Mouse (Mus musculus) erythroid progenitor cell, adult 5-6 weeks (primary cell): Measurements from ENCODE around the gene Olfr1234. TPM values are rescaled to one million over a fixed set of nuclear protein-coding genes. Genes with fewer than 3 reads are reported as not detected.

Experiments
- ATAC-seq: replicated peaks from 2 replicates; pipeline ENCODE4 v1.8.0; 2016; ENCODE audit warnings: moderate number of reproducible peaks, mild to moderate bottlenecking, moderate TSS enrichment, inconsistent platforms; ENCODE audit not compliant: poor library complexity, low FRiP score, severe bottlenecking
- total RNA-seq, 2 experiments: library from RNA; stranded (forward) in 1 of 2; stranded (reverse) in 1 of 2; fragments of 150-400 nt in 1 of 2; fragments of 186-747, 209-891 nt in 1 of 2; gene quantifications; 2 replicates each; pipeline versions ENCODE4 v1.2.3 to v1.2.4; 2015 to 2017; ENCODE audit warnings: low replicate concordance in 2 of 2

Olfr1234 gene
- not detected in 2 replicates for total RNA-seq (2015; ENCODE audit: low replicate concordance)
- not detected in 2 replicates for total RNA-seq (2017; ENCODE audit: low replicate concordance)

DNA sequence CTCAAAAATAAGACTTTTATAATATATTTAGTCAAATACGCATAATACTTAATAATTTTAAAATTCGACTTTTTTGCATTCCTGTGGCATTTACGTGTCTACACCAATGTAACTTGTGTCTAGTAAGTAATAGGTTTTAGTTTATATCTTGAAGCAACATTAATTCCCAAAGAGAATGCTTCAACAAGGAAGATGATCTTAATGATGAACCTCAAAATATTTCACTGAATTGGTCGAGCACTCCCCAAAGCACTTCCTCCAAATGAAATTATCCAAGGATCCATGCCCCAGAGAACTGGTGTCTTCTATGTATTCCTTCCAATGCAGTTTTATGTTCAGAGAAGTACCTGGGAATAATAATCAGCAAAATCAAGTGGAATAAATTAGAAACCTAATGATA is at the start of gene Olfr1234:
Olfr1234 (minus strand) TSS at position 101 of the 400 bp plus-strand sequence.
- ATAC-seq = no peak

DNA sequence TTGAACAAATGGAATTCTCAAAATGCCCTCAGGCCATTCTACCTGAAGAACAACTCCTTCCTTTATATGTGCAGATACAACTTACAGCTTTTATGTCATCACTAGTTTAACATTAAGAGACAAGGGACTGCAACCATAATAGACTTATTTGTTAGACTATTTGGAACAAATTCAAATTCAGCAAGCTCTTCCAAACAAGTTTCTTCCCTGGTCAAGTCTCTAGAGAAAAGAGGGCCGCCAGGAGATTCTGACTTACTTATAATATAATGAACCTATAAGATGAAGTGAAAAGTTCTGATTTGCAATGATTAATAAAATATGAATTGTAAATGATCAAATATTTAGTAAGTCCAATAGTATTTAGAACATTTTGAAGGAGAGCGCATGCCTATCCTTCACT is 44.9 kb upstream of the Olfr1234 start, which contains the start of gene Olfr1238:
Olfr1238 (minus strand) TSS at position 101 of the 400 bp plus-strand sequence.
- no peak for ATAC-seq

GRCm38 (mm10) chr2:89400882-89401281 is 36.2 kb upstream of the Olfr1234 start:
- no peak for ATAC-seq

GRCm38 (mm10) chr2:89342298-89342697 is 22.4 kb downstream of the Olfr1234 start, which contains the start of gene Olfr1233:
TSS of gene Olfr1233 (minus strand) at chr2:89342398.
- no peak for ATAC-seq

- ATAC-seq = no peak
Observed at GRCm38 (mm10) chr2:89329575-89329974, 35.1 kb downstream of the Olfr1234 start, which contains the start of gene Olfr1232. TSS of gene Olfr1232 (minus strand) at chr2:89329675.

Other genes starting within 250 kb of the Olfr1234 start
- not detected in 2 replicates for gene Olfr1221, start 247.6 kb downstream of the Olfr1234 start, total RNA-seq (2015; ENCODE audit: low replicate concordance)
- gene Olfr1221, start 247.6 kb downstream of the Olfr1234 start, total RNA-seq (2017; ENCODE audit: low replicate concordance) = not detected in 2 replicates
- not detected in 2 replicates for gene Olfr1222, start 231.8 kb downstream of the Olfr1234 start, total RNA-seq (2015; ENCODE audit: low replicate concordance)
- not detected in 2 replicates for gene Olfr1222, start 231.8 kb downstream of the Olfr1234 start, total RNA-seq (2017; ENCODE audit: low replicate concordance)
- not detected in 2 replicates for gene Olfr1223, start 213.3 kb downstream of the Olfr1234 start, total RNA-seq (2015; ENCODE audit: low replicate concordance)
- gene Olfr1223, start 213.3 kb downstream of the Olfr1234 start, total RNA-seq (2017; ENCODE audit: low replicate concordance) = not detected in 2 replicates
- not detected in 2 replicates for gene Olfr1224-ps1, start 200.8 kb downstream of the Olfr1234 start, total RNA-seq (2015; ENCODE audit: low replicate concordance)
- gene Olfr1224-ps1, start 200.8 kb downstream of the Olfr1234 start, total RNA-seq (2017; ENCODE audit: low replicate concordance) = not detected in 2 replicates
- not detected in 2 replicates for gene Olfr1225, start 190.2 kb downstream of the Olfr1234 start, total RNA-seq (2015; ENCODE audit: low replicate concordance)
- not detected in 2 replicates for gene Olfr1225, start 190.2 kb downstream of the Olfr1234 start, total RNA-seq (2017; ENCODE audit: low replicate concordance)
- gene Olfr1226, start 164.8 kb downstream of the Olfr1234 start, total RNA-seq (2015; ENCODE audit: low replicate concordance) = not detected in 2 replicates
- gene Olfr1226, start 164.8 kb downstream of the Olfr1234 start, total RNA-seq (2017; ENCODE audit: low replicate concordance) = not detected in 2 replicates
- not detected in 2 replicates for gene Olfr1228, start 110.8 kb downstream of the Olfr1234 start, total RNA-seq (2015; ENCODE audit: low replicate concordance)
- gene Olfr1228, start 110.8 kb downstream of the Olfr1234 start, total RNA-seq (2017; ENCODE audit: low replicate concordance) = not detected in 2 replicates
- not detected in 2 replicates for gene Olfr1229, start 76.9 kb downstream of the Olfr1234 start, total RNA-seq (2015; ENCODE audit: low replicate concordance)
- gene Olfr1229, start 76.9 kb downstream of the Olfr1234 start, total RNA-seq (2017; ENCODE audit: low replicate concordance) = not detected in 2 replicates
- not detected in 2 replicates for gene Olfr1230, start 67.6 kb downstream of the Olfr1234 start, total RNA-seq (2015; ENCODE audit: low replicate concordance)
- gene Olfr1230, start 67.6 kb downstream of the Olfr1234 start, total RNA-seq (2017; ENCODE audit: low replicate concordance) = not detected in 2 replicates
- gene Olfr1231, start 57.8 kb downstream of the Olfr1234 start, total RNA-seq (2015; ENCODE audit: low replicate concordance) = not detected in 2 replicates
- not detected in 2 replicates for gene Olfr1231, start 57.8 kb downstream of the Olfr1234 start, total RNA-seq (2017; ENCODE audit: low replicate concordance)
- not detected in 2 replicates for gene Olfr1232, start 35.2 kb downstream of the Olfr1234 start, total RNA-seq (2015; ENCODE audit: low replicate concordance)
- gene Olfr1232, start 35.2 kb downstream of the Olfr1234 start, total RNA-seq (2017; ENCODE audit: low replicate concordance) = not detected in 2 replicates
- not detected in 2 replicates for gene Olfr1233, start 22.5 kb downstream of the Olfr1234 start, total RNA-seq (2015; ENCODE audit: low replicate concordance)
- not detected in 2 replicates for gene Olfr1233, start 22.5 kb downstream of the Olfr1234 start, total RNA-seq (2017; ENCODE audit: low replicate concordance)
- gene Olfr1238, start 44.8 kb upstream of the Olfr1234 start, total RNA-seq (2015; ENCODE audit: low replicate concordance) = not detected in 2 replicates
- not detected in 2 replicates for gene Olfr1238, start 44.8 kb upstream of the Olfr1234 start, total RNA-seq (2017; ENCODE audit: low replicate concordance)
- not detected in 2 replicates for gene Olfr1239, start 55.5 kb upstream of the Olfr1234 start, total RNA-seq (2015; ENCODE audit: low replicate concordance)
- not detected in 2 replicates for gene Olfr1239, start 55.5 kb upstream of the Olfr1234 start, total RNA-seq (2017; ENCODE audit: low replicate concordance)
- not detected in 2 replicates for gene Olfr1240, start 78.1 kb upstream of the Olfr1234 start, total RNA-seq (2015; ENCODE audit: low replicate concordance)
- not detected in 2 replicates for gene Olfr1240, start 78.1 kb upstream of the Olfr1234 start, total RNA-seq (2017; ENCODE audit: low replicate concordance)
- not detected in 2 replicates for gene Olfr1241, start 122.3 kb upstream of the Olfr1234 start, total RNA-seq (2015; ENCODE audit: low replicate concordance)
- not detected in 2 replicates for gene Olfr1241, start 122.3 kb upstream of the Olfr1234 start, total RNA-seq (2017; ENCODE audit: low replicate concordance)
- not detected in 2 replicates for gene Olfr1242, start 133.5 kb upstream of the Olfr1234 start, total RNA-seq (2015; ENCODE audit: low replicate concordance)
- gene Olfr1242, start 133.5 kb upstream of the Olfr1234 start, total RNA-seq (2017; ENCODE audit: low replicate concordance) = not detected in 2 replicates
- gene Olfr1243, start 166.6 kb upstream of the Olfr1234 start, total RNA-seq (2015; ENCODE audit: low replicate concordance) = not detected in 2 replicates
- gene Olfr1243, start 166.6 kb upstream of the Olfr1234 start, total RNA-seq (2017; ENCODE audit: low replicate concordance) = not detected in 2 replicates
- not detected in 2 replicates for gene Olfr1245, start 213.6 kb upstream of the Olfr1234 start, total RNA-seq (2015; ENCODE audit: low replicate concordance)
- gene Olfr1245, start 213.6 kb upstream of the Olfr1234 start, total RNA-seq (2017; ENCODE audit: low replicate concordance) = not detected in 2 replicates
- gene Olfr1246, start 228.3 kb upstream of the Olfr1234 start, total RNA-seq (2015; ENCODE audit: low replicate concordance) = not detected in 2 replicates
- not detected in 2 replicates for gene Olfr1246, start 228.3 kb upstream of the Olfr1234 start, total RNA-seq (2017; ENCODE audit: low replicate concordance)
- gene Olfr1247, start 249.3 kb upstream of the Olfr1234 start, total RNA-seq (2015; ENCODE audit: low replicate concordance) = not detected in 2 replicates
- gene Olfr1247, start 249.3 kb upstream of the Olfr1234 start, total RNA-seq (2017; ENCODE audit: low replicate concordance) = not detected in 2 replicates